Mouse (Mus musculus) stomach, postnatal 0 days (tissue): ENCODE results near the gene Cyb5b.
"Not testable (repeated sequence)": the region's sequence is repeated elsewhere in the genome, so short reads cannot be mapped to it uniquely, and the experiment has no call there.

Experiments
- CTCF ChIP-seq: IDR thresholded peaks from 2 replicates; pipeline ENCODE4 v1.5.1; 2016; ENCODE audit warnings: antibody characterized with exemption, low read depth, mild to moderate bottlenecking, moderate library complexity
- EP300 ChIP-seq: optimal IDR thresholded peaks from 2 replicates; pipeline ENCODE3; 2016; ENCODE audit warnings: antibody characterized with exemption

DNA sequence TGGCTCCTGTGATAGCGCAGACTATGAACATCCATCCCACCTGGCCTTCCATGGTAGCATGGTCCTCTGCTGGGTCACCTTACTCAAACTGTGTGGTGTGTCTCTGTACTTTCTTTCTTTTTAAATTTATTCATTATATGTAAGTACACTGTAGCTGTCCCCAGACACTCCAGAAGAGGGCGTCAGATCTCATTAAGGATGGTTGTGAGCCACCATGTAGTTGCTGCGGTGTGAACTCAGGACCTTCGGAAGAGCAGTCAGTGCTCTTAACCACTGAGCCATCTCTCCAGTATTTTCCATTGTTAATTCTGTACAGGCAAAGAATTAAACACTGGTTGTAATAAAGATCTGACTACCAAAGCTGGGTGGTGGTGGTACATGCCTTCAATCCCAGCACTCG is 42.4 kb upstream of the Cyb5b start:
- not testable (repeated sequence) for TF ChIP-seq CTCF, EP300
